Mouse (Mus musculus) spleen, adult 12 weeks (tissue): ENCODE measurements around the gene Armc12.
"Not testable (repeated sequence)": the region's sequence is repeated elsewhere in the genome, so short reads cannot be mapped to it uniquely, and the experiment has no call there.

Experiments
- DNase-seq: peaks from one replicate; pipeline ENCODE4 v3.0.0; 2022; ENCODE audit warnings: low spot score

Armc12 gene

GRCm38 (mm10) chr17:28531946-28532345, 1.3 kb downstream of the Armc12 start:
- no peak for DNase-seq

- no peak for DNase-seq
Observed at GRCm38 (mm10) chr17:28532557-28532956, 2.0 kb downstream of the Armc12 start.

- no peak for DNase-seq
Observed at GRCm38 (mm10) chr17:28533327-28533726, 2.7 kb downstream of the Armc12 start.

- no peak for DNase-seq
Observed at GRCm38 (mm10) chr17:28537881-28538280, 7.3 kb downstream of the Armc12 start.

- DNase-seq = no peak
Observed at GRCm38 (mm10) chr17:28546925-28547324, 16.3 kb downstream of the Armc12 start.

GRCm38 (mm10) chr17:28548550-28548949, 17.9 kb downstream of the Armc12 start:
- no peak for DNase-seq

- no peak for DNase-seq
Observed at GRCm38 (mm10) chr17:28549111-28549510, 18.5 kb downstream of the Armc12 start, which contains the start of gene Clpsl2. Clpsl2 (plus strand) TSS chr17:28549411.

- peak; percentile 39 for DNase-seq
Observed at GRCm38 (mm10) chr17:28553040-28553793, 22.6 kb downstream of the Armc12 start.

- not testable (repeated sequence) for DNase-seq
Observed at GRCm38 (mm10) chr17:28554021-28554420, 23.4 kb downstream of the Armc12 start.

GRCm38 (mm10) chr17:28556635-28557396, 26.2 kb downstream of the Armc12 start:
- no peak for DNase-seq

- no peak for DNase-seq
Observed at GRCm38 (mm10) chr17:28557772-28558171, 27.2 kb downstream of the Armc12 start.

GRCm38 (mm10) chr17:28560598-28560997, 30.0 kb downstream of the Armc12 start, which contains the start of gene Clps:
Clps (minus strand) TSS chr17:28560766.
- no peak for DNase-seq

- DNase-seq = no peak
Observed at GRCm38 (mm10) chr17:28561613-28562012, 31.0 kb downstream of the Armc12 start.

- DNase-seq = no peak
Observed at GRCm38 (mm10) chr17:28565181-28565580, 34.6 kb downstream of the Armc12 start.

- no peak for DNase-seq
Observed at GRCm38 (mm10) chr17:28567541-28567940, 36.9 kb downstream of the Armc12 start.

- DNase-seq = no peak
Observed at GRCm38 (mm10) chr17:28571868-28572267, 41.3 kb downstream of the Armc12 start.

GRCm38 (mm10) chr17:28572521-28572920, 41.9 kb downstream of the Armc12 start:
- no peak for DNase-seq

- DNase-seq = no peak
Observed at GRCm38 (mm10) chr17:28572941-28573340, 42.3 kb downstream of the Armc12 start.

GRCm38 (mm10) chr17:28575244-28576125, 44.9 kb downstream of the Armc12 start, which contains the start of gene Lhfpl5:
Lhfpl5 (plus strand) TSS chr17:28575641.
- DNase-seq = peak; percentile 19

- DNase-seq = no peak
Observed at GRCm38 (mm10) chr17:28580396-28580795, 49.8 kb downstream of the Armc12 start.

- no peak for DNase-seq
Observed at GRCm38 (mm10) chr17:28581056-28581455, 50.5 kb downstream of the Armc12 start.

- DNase-seq = no peak
Observed at GRCm38 (mm10) chr17:28586509-28586908, 55.9 kb downstream of the Armc12 start.
